Mouse (Mus musculus) G1E (cell line): ENCODE results near the gene Plcxd2.

ENCODE experiments used
- CTCF ChIP-seq: IDR thresholded peaks from 2 replicates; pipeline ENCODE4 v1.5.1; 2012; ENCODE audit warnings: low read depth, low read length, inconsistent platforms, mixed read lengths
- GATA1 ChIP-seq: IDR thresholded peaks from 2 replicates; pipeline ENCODE4 v1.6.1; 2012; ENCODE audit warnings: borderline replicate concordance, low read length, inconsistent platforms, mixed read lengths
- GATA2 ChIP-seq: IDR thresholded peaks from 2 replicates; pipeline ENCODE4 v1.6.1; 2012; ENCODE audit warnings: low read depth, low read length, inconsistent platforms, borderline replicate concordance
- POLR2AphosphoS5 ChIP-seq: IDR thresholded peaks from 2 replicates; pipeline ENCODE4 v1.6.1; 2012; ENCODE audit warnings: low read depth, low read length, inconsistent platforms; ENCODE audit not compliant: insufficient replicate concordance
- TAL1 ChIP-seq: conservative IDR thresholded peaks from 2 replicates; pipeline ENCODE4 v1.6.1; 2012; ENCODE audit warnings: low read depth, low read length, inconsistent platforms, mixed read lengths

DNA sequence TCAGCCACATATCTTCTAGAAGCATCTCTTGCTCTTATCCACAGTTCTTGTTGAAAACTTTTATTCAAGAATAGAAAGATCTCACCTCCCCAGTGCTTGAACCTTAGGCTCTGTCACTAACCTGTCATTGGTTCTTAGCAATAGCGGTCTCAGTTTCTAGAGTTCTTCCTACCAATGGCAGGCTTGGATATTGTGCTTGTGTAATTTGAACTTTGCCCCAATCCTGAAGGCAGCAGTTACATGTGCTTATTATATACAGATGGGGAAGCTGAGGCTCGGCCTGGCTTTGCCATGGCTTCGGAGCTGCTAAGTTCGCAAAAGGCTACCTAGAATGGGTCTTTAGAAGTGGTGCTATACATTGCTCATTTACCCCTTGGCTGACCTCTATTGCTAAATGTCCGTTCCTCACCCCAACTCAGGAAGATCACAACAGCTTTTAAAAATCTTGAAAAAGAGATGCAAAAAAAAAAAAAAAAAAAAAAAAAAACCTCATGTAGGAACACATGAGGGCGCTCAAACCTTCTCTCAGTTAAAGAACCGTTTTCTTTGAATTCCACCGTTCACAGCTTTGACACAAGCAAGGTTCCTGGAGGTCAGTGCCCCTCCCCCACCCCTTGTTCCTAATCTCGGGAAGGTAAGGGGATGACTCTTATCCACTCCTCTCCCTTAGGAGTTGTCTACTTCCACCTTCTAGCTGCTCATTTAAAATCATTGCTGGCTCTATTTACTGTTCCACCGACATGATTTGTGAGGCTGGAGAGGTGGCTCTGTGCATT, 18.9 kb downstream of the Plcxd2 start:
- no peak for TF ChIP-seq CTCF
- no peak for TF ChIP-seq POLR2AphosphoS5
- TF ChIP-seq TAL1 = no peak
- TF ChIP-seq GATA1 = no peak
- no peak for TF ChIP-seq GATA2
